Mouse (Mus musculus): ENCODE data around the gene Elavl2.

Gene Elavl2

GRCm38 (mm10) chr4:91334177-91334576 lies 66.4 kb downstream of the Elavl2 start:
- peak; percentile 29 for ATAC-seq (ENCODE audit: low TSS enrichment)

- ATAC-seq (ENCODE audit: low TSS enrichment) = no peak
Observed at GRCm38 (mm10) chr4:91310801-91311200, 89.8 kb downstream of the Elavl2 start.

GRCm38 (mm10) chr4:91297706-91298105 lies 102.9 kb downstream of the Elavl2 start:
- ATAC-seq (ENCODE audit: low TSS enrichment) = no peak

- no peak for ATAC-seq (ENCODE audit: low TSS enrichment)
Observed at GRCm38 (mm10) chr4:91295317-91295716, 105.3 kb downstream of the Elavl2 start.

GRCm38 (mm10) chr4:91291526-91291925 lies 109.1 kb downstream of the Elavl2 start:
- ATAC-seq (ENCODE audit: low TSS enrichment) = peak; percentile 96

GRCm38 (mm10) chr4:91290373-91290772 lies 110.2 kb downstream of the Elavl2 start:
- no peak for ATAC-seq (ENCODE audit: low TSS enrichment)

GRCm38 (mm10) chr4:91289151-91289550 lies 111.4 kb downstream of the Elavl2 start:
- no peak for ATAC-seq (ENCODE audit: low TSS enrichment)

GRCm38 (mm10) chr4:91268390-91268789 lies 132.2 kb downstream of the Elavl2 start:
- peak; percentile 77 for ATAC-seq (ENCODE audit: low TSS enrichment)

- peak; percentile 13; the same call in 1 of the 2 replicates for ATAC-seq (ENCODE audit: low TSS enrichment)
Observed at GRCm38 (mm10) chr4:91263733-91264440, 136.7 kb downstream of the Elavl2 start.

- ATAC-seq (ENCODE audit: low TSS enrichment) = peak; percentile 53
Observed at GRCm38 (mm10) chr4:91262839-91263238, 137.7 kb downstream of the Elavl2 start.

- ATAC-seq (ENCODE audit: low TSS enrichment) = no peak
Observed at GRCm38 (mm10) chr4:91260622-91261021, 140.0 kb downstream of the Elavl2 start.

GRCm38 (mm10) chr4:91248650-91249049 lies 151.9 kb downstream of the Elavl2 start:
- ATAC-seq (ENCODE audit: low TSS enrichment) = no peak

- peak; percentile 66 for ATAC-seq (ENCODE audit: low TSS enrichment)
Observed at GRCm38 (mm10) chr4:91245136-91245535, 155.4 kb downstream of the Elavl2 start.

GRCm38 (mm10) chr4:91244554-91244953 lies 156.0 kb downstream of the Elavl2 start:
- peak; percentile 66 for ATAC-seq (ENCODE audit: low TSS enrichment)

GRCm38 (mm10) chr4:91243896-91244295 lies 156.7 kb downstream of the Elavl2 start:
- ATAC-seq (ENCODE audit: low TSS enrichment) = no peak

- ATAC-seq (ENCODE audit: low TSS enrichment) = no peak
Observed at GRCm38 (mm10) chr4:91238739-91239485, 161.7 kb downstream of the Elavl2 start.

GRCm38 (mm10) chr4:91236976-91237375 lies 163.6 kb downstream of the Elavl2 start:
- ATAC-seq (ENCODE audit: low TSS enrichment) = no peak

- peak; percentile 55 for ATAC-seq (ENCODE audit: low TSS enrichment)
Observed at GRCm38 (mm10) chr4:91234941-91235340, 165.6 kb downstream of the Elavl2 start.

- ATAC-seq (ENCODE audit: low TSS enrichment) = peak; percentile 84
Observed at GRCm38 (mm10) chr4:91233599-91233998, 167.0 kb downstream of the Elavl2 start.

GRCm38 (mm10) chr4:91230439-91230863 lies 170.1 kb downstream of the Elavl2 start:
- ATAC-seq (ENCODE audit: low TSS enrichment) = no peak

- peak; percentile 80 for ATAC-seq (ENCODE audit: low TSS enrichment)
Observed at GRCm38 (mm10) chr4:91228341-91228740, 172.2 kb downstream of the Elavl2 start.

- no peak for ATAC-seq (ENCODE audit: low TSS enrichment)
Observed at GRCm38 (mm10) chr4:91223811-91224210, 176.8 kb downstream of the Elavl2 start.

- no peak for ATAC-seq (ENCODE audit: low TSS enrichment)
Observed at GRCm38 (mm10) chr4:91219322-91219721, 181.3 kb downstream of the Elavl2 start.
